Mouse (Mus musculus): Measurements from ENCODE around the gene Wnt2.

DNA sequence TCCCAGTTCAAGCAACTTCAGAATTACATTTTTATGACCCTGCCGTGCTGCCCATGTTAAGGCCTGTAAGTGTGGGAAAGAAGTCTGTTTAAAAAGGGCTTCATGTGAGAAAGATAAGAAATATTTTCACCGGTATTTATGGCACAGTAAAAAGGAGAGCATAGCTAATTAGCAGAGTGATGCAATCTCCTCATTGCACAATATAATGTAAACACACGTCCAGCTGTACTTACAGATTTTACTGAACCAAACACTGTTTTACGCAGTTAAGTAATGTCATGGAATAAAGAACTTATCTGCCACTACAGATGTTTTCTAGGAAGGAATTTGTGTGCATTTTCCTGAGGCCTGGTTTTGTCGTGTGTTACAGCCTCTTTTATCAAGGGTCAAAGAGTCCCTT is 46.2 kb upstream of the Wnt2 start:
- no peak for TF ChIP-seq POLR2A (IDR thresholded peaks at IDR 0.05; ENCODE audit: control insufficient read depth, extremely low read depth, insufficient read depth, low read length, poor library complexity)
- TF ChIP-seq CTCF (IDR thresholded peaks at IDR 0.05; ENCODE audit: borderline replicate concordance, control insufficient read depth, extremely low read depth, insufficient read depth, low read length, poor library complexity), result no peak

Data from thymus, adult 2 months (tissue).